ENCODE assay signal across 8 mouse cellular contexts in genomic region chr11:60222469-60223236, GRCm38 (mm10). TPM values are rescaled to one million over a fixed set of nuclear protein-coding genes. Genes with fewer than 3 reads are reported as not detected.
DNase-seq lines count a peak whose midpoint lies in the region; ATAC-seq lines count a peak whose summit lies in the region.

TSS of gene Srebf1 (minus strand) at chr11:60222581.

- peak; percentile 80 for DNase-seq in Muller cell, postnatal 12 days (ENCODE audit: inconsistent ontology term)
- DNase-seq in cerebellum, postnatal 14 days: peak; percentile 61 to 79
- peak; percentile 53 to 63 for DNase-seq in frontal cortex, postnatal 25 days (ENCODE audit: low spot score in 2 of 2)
- DNase-seq in hindbrain, embryonic 14.5 days (ENCODE audit: low spot score): peak; percentile 64
- DNase-seq in left cerebral cortex, adult 18-20 months (ENCODE audit: low spot score in 2 of 2): peak; percentile 60 to 72
- peak; percentile 90 to 92 for DNase-seq in lung, postnatal 4 days
- peak; percentile 89 for DNase-seq in retina, postnatal 1 day
- DNase-seq in urinary bladder, adult 18-20 months (ENCODE audit: low spot score in 2 of 2): peak; percentile 69 to 75

- peak within 1 kb of the TSS; percentile 50 for H3K9ac ChIP-seq in hindbrain, embryonic 14.5 days

- peak within 1 kb of the TSS; percentile 64; the same call in 1 of the 2 replicates for H3K27ac ChIP-seq in hindbrain, embryonic 14.5 days

- peak within 1 kb of the TSS; percentile 60 for H3K4me2 ChIP-seq in hindbrain, embryonic 14.5 days (replicated peaks)

- H3K4me3 ChIP-seq in hindbrain, embryonic 14.5 days (replicated peaks; ENCODE audit: low read length): peak within 1 kb of the TSS; percentile 23

- H3K27me3 ChIP-seq in hindbrain, embryonic 14.5 days (ENCODE audit: control insufficient read depth, insufficient read depth, low read length): no peaks in the 10 kb centered on the region

- no peaks in the 10 kb centered on the region for H3K9me3 ChIP-seq in hindbrain, embryonic 14.5 days (ENCODE audit: control insufficient read depth, low read length)

- peaks cover 18% of the 10 kb centered on the region; the same call in 1 of the 2 replicates for H3K4me1 ChIP-seq in hindbrain, embryonic 14.5 days (replicated peaks; ENCODE audit: control insufficient read depth, insufficient read depth, low read length)

- no peaks in the 10 kb centered on the region for H3K36me3 ChIP-seq in hindbrain, embryonic 14.5 days (replicated peaks; ENCODE audit: control insufficient read depth, insufficient read depth)

- 6% methylated on average over 46 of the region's 46 CpGs for WGBS in hindbrain, embryonic 14.5 days

- ATAC-seq in hindbrain, embryonic 14.5 days (ENCODE audit: low FRiP score): peak; percentile 61

RNA-seq across cellular contexts. Expression of gene Srebf1, which starts in this region (rescaled TPM):
- polyA plus RNA-seq in hindbrain, embryonic 14.5 days (2014; fragmentation: Nextera tagmentation; extraction: Ambion mirVana): 37.3 and 40.3 TPM in 2 replicates
- total RNA-seq in left cerebral cortex, adult 18-20 months (2021): 10 to 100 TPM; 66.2 to 68.2 TPM

Comparison
In these comparisons a context has a peak if more than half of its experiments do, and no peak if none do; other contexts are left out.
1. Peak in every context shown above with its lines: DNase-seq, ATAC-seq, H3K4me3 ChIP-seq and H3K27ac ChIP-seq.